Mouse (Mus musculus) lung, adult 2 months (tissue): ENCODE measurements at regions not wholly inside any gene's neighbourhood (a gene's known extent, or its start where the extent isn't known, plus 50 kb on each side); places are given as distances from the start of the nearest gene placed in this dataset.

Source experiments
- DNase-seq: peaks from one replicate; pipeline ENCODE4 v3.0.0; 2022
- H3K4me1 ChIP-seq: fragments of 200-500 bp; 2 replicates; pipeline ENCODE4 v1.6.1; 2011; ENCODE audit warnings: low read length; ENCODE audit not compliant: control insufficient read depth, insufficient read depth
- H3K4me3 ChIP-seq: fragments of 200-500 bp; replicated peaks from 2 replicates; pipeline ENCODE3; 2011; ENCODE audit warnings: low read depth, mild to moderate bottlenecking, control low read depth, low read length; ENCODE audit errors: extremely low read depth
- CTCF ChIP-seq: fragments of 200-500 bp; IDR thresholded peaks from 2 replicates; pipeline ENCODE4 v1.5.1; 2011; ENCODE audit warnings: mild to moderate bottlenecking, low read length, control low read depth; ENCODE audit not compliant: insufficient read depth
- POLR2A ChIP-seq: fragments of 200-500 bp; IDR thresholded peaks from 2 replicates; pipeline ENCODE4 v1.6.1; 2011; ENCODE audit warnings: low read depth, mild to moderate bottlenecking, control low read depth, low read length, borderline replicate concordance; ENCODE audit errors: extremely low read depth
- WGBS: fragments of 180-500 bp; shearing (Covaris S2); methylation state at CpG from one replicate; pipeline ENCODE4 v1.1.7; 2018; 5-methylcytosine and 5-hydroxymethylcytosine counted together

- H3K4me3 ChIP-seq, result no peak overlapping the region
- TF ChIP-seq CTCF (no peak), POLR2A (no peak)
- no peak for DNase-seq
These were observed 100.2 kb upstream of the Gadd45a start for GRCm38 (mm10) chr6:67137482-67137881.

DNA sequence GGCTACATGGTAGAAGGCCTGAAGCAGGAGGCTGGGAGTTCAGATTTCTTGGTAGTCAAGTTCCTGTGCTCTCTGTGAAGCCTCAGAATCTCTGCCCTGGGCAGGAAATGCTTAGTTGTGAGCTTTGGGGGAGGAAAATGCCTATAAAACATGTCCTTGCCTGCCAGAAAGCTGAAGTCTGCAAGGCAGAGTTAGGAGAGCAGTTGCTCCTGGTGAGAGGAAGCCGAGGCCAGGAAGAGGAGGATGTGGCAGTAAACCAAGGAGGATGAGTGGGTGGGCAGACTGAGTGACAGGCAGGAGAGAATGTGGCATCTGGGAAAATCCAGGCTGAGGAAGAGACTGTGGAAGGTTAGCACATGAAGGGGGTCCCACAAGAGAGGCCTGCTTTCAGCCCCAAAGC lies 97.7 kb upstream of the Gadd45a start:
- TF ChIP-seq POLR2A, result no peak
- no peak for TF ChIP-seq CTCF
- DNase-seq, result no peak
- Histone ChIP-seq H3K4me1 (peaks cover 3% of the 10 kb centered on the region), H3K4me3 (no peak overlapping the region)
- WGBS, result 22% methylated on average over 1 of the region's 1 CpGs

More at GRCm38 (mm10) chr6:67137482-67137881, 100.2 kb upstream of the Gadd45a start:
- 82% methylated on average over 4 of the region's 4 CpGs for WGBS
- peaks cover 3% of the 10 kb centered on the region for H3K4me1 ChIP-seq

DNA sequence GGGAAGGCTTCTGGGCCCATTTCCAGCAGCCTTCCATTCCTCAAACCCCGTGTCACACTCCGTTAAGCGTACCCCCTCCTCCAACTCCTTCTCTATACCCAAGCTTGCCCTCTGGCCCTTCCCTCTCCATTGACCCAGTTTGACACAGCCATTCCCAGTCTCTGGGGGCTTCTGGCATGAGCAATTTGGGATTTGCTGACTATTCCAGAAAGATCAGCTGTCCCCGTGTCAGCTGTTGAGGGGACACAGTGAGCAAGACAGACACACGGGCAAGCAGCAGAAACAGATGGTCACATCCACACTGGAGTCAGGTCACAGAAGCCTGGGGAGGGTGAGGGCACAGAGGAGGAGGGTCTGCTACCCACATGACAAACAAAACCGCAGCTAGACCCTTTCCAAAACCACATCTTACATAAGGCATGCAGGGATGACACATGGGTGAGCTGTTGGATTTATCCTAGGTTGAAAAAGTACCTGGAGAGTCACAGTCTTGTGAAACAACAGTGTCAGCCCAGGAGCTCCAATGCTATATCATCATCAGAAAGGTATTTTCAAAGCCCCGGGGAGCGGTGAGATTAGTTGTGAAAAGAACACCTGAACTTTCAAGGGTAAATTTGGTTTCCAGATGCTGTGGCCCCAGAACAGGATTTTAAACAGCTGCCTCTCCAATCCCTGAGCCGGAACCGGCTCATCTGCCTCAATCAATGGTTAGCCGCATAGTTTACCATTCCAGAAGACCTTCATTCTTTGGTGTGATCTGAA lies 93.5 kb upstream of the Gadd45a start:
- no peak for DNase-seq
- no peak for TF ChIP-seq POLR2A
- TF ChIP-seq CTCF, result no peak
- Histone ChIP-seq H3K4me3 (no peak overlapping the region), H3K4me1 (0 out of 2 replicates have a peak, but pooled peaks cover 2% of the 10 kb centered on the region)
- 84% methylated on average over 11 of the region's 11 CpGs for WGBS

- WGBS, result 90% methylated on average over 10 of the region's 10 CpGs
- Histone ChIP-seq H3K4me1 (0 out of 2 replicates have a peak, but pooled peaks cover 2% of the 10 kb centered on the region), H3K4me3 (no peak overlapping the region)
- DNase-seq, result no peak
- TF ChIP-seq POLR2A, result no peak
- no peak for TF ChIP-seq CTCF
These were observed 92.4 kb upstream of the Gadd45a start for GRCm38 (mm10) chr6:67129626-67130025.

DNA sequence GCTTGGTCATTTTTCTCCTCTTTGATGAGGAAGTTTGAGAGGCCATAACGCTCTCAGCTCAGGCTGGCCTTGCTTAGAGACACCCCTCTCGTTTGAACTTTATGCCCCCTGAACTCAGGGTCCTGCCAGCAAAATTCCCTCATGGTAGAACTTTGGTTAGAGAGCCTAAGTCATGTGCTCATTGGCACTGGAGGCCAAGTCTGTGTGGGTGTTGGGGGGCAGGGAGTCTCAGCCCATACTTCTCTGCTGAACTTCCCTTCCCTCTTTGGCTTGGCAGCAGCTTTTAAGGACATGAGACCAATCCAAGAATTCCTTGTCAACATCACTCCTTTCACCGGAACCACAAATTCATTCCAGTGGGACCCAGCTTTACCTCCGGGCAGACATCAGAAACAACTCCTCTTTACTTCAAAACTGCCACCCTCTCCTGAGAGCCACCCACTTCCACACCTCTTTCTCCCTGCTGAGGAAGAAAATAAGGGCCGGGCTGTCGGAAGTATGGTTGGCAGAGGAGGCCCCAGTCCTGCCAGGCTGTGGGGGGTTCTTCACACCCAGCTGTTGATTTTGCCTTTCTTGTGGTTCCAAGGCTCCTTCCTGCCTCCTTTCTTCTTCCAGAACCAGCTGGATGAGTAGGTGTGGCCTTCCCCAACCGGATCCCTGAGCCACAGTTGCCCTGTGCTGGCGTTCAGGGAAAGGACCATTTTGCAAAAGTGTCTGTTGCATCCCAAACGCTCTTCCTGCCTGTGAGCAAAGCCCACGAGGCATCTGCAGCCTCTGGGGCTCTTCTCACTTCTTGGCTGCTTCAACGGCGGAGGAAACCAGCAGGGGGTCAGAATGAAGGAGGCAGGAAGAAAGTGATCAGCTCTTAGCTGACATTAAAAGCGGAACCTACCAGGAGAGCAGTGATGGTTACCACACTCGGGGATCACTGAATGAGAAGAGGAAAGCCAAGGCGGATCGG lies 91.5 kb upstream of the Gadd45a start:
- Histone ChIP-seq H3K4me3 (no peak overlapping the region), H3K4me1 (0 out of 2 replicates have a peak, but pooled peaks cover 2% of the 10 kb centered on the region)
- no peak for TF ChIP-seq POLR2A
- TF ChIP-seq CTCF, result no peak
- no peak for DNase-seq
- WGBS, result 32% methylated on average over 16 of the region's 16 CpGs

DNA sequence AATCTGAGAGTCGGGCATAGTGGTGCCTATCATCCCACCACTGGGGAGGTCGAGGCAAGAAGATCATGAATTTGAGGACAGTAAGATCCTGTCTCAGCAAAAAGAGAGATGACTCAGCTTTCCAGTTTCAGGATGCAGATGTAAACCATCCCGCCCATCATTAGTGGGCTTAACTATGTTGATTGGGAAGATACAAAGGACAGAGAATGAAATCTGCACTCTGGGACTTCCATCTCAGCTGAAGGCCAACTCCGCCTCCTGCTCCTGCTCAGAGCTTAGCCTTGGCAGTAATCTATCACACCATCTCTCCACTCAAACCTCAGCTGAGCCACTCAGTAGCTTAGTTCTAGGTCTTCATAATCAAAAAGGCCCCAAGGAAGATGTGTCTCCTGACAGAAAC lies 90.5 kb upstream of the Gadd45a start:
- TF ChIP-seq CTCF (no peak), POLR2A (no peak)
- no peak for DNase-seq
- Histone ChIP-seq H3K4me3 (no peak overlapping the region), H3K4me1 (0 out of 2 replicates have a peak, but pooled peaks cover 2% of the 10 kb centered on the region)
- WGBS, result 90% methylated on average over 4 of the region's 4 CpGs

GRCm38 (mm10) chr6:67125715-67126312 lies 88.6 kb upstream of the Gadd45a start:
- TF ChIP-seq POLR2A (no peak), CTCF (no peak)
- H3K4me3 ChIP-seq, result no peak overlapping the region
- no peak for DNase-seq
- 72% methylated on average over 7 of the region's 7 CpGs for WGBS
- 0 out of 2 replicates have a peak, but pooled peaks cover 2% of the 10 kb centered on the region for H3K4me1 ChIP-seq

GRCm38 (mm10) chr6:67124089-67124488 lies 86.8 kb upstream of the Gadd45a start:
- DNase-seq, result no peak
- H3K4me1 ChIP-seq, result no peaks in the 10 kb centered on the region
- H3K4me3 ChIP-seq, result no peak overlapping the region
- no peak for TF ChIP-seq CTCF
- no peak for TF ChIP-seq POLR2A
- WGBS, result 57% methylated on average over 2 of the region's 2 CpGs

DNA sequence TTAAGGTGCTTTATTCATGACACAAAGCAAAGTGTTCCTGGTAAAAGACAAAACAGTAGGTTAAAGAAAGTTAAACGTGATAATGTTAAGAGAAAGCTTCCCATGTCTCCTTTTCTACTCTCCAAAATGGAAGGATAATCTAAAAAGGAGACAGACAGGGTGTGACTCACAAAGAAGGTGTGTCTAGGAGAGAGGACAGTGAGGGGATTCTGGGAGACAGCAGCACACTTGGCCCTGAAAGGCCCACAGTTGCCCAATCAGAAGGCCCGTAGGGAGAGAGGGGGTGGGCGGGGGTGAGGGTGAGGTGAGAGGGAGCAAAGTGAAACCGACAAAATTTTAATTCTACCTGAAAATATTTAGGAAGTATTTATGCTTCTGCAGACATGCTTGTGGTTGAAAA lies 85.8 kb upstream of the Gadd45a start:
- Histone ChIP-seq H3K4me3 (no peak overlapping the region), H3K4me1 (no peaks in the 10 kb centered on the region)
- DNase-seq, result no peak
- TF ChIP-seq CTCF (no peak), POLR2A (no peak)
- WGBS, result 63% methylated on average over 4 of the region's 4 CpGs
